17 mouse cellular contexts compared by ENCODE assay signal in the genomic region with DNA sequence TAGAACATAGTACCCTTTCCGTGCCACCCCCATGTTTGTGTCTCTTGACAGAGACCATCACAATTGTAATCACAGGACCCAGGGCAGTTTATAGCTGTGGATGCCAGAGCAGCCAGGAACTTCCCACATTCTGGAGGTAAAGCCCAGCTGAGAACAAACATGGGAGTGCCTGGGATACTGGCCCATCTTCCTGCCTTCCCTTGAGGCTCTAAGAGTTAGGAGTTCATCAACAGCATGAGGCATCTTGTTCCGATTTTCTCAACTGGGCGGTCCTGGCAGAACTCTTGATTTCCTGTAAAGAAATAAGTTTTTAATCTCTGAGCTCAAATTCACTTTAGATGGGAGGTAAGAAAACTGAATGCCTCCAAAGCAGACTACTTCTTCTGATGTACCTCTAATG.
"Had no signal": no experiment of that assay in that cellular context is flagged by ENCODE, and none has a peak within 500 bp of the region (broad histone marks: within the 10 kb centered on the region; RNA-seq: fewer than 3 reads in every experiment).

No protein-coding gene starts in this region.

- H3K36me3 ChIP-seq: lung, embryonic 15.5 days; midbrain, embryonic 13.5 days; midbrain, embryonic 15.5 days; neural tube, embryonic 12.5 days had no signal

- H3K4me2 ChIP-seq: lung, embryonic 15.5 days; midbrain, embryonic 11.5 days; midbrain, embryonic 13.5 days; midbrain, embryonic 15.5 days; neural tube, embryonic 12.5 days had no signal

- H3K4me3 ChIP-seq: lung, embryonic 15.5 days; megakaryocyte, embryonic 14.5 days; midbrain, embryonic 13.5 days; midbrain, embryonic 15.5 days; neural tube, embryonic 12.5 days had no signal

- H3K27me3 ChIP-seq: lung, embryonic 15.5 days; megakaryocyte, embryonic 14.5 days; midbrain, embryonic 13.5 days; midbrain, embryonic 15.5 days; neural tube, embryonic 12.5 days had no signal

- H3K9me3 ChIP-seq: lung, embryonic 15.5 days; megakaryocyte, embryonic 14.5 days; midbrain, embryonic 13.5 days; midbrain, embryonic 15.5 days; neural tube, embryonic 12.5 days had no signal

- DNase-seq: liver, postnatal 0 days; lung, adult 2 months; lung, postnatal 14 days; lung, postnatal 36 days; right cerebral cortex, postnatal 14 days; spleen, adult 18-20 months; thymus, adult 18-20 months; thymus, postnatal 14 days; thymus, postnatal 36 days had no signal

- H3K4me1 ChIP-seq: lung, embryonic 15.5 days; megakaryocyte, embryonic 14.5 days; midbrain, embryonic 13.5 days; midbrain, embryonic 15.5 days; neural tube, embryonic 12.5 days had no signal

- ATAC-seq: liver, postnatal 0 days; lung, postnatal 0 days; midbrain, embryonic 13.5 days; midbrain, embryonic 15.5 days had no signal

- H3K9ac ChIP-seq: liver, postnatal 0 days; lung, embryonic 15.5 days; midbrain, embryonic 13.5 days; midbrain, embryonic 15.5 days; neural tube, embryonic 12.5 days had no signal

- H3K27ac ChIP-seq: lung, embryonic 15.5 days; macrophage; midbrain, embryonic 13.5 days; midbrain, embryonic 15.5 days; neural tube, embryonic 12.5 days had no signal
